Mouse (Mus musculus): ENCODE measurements around the gene 2610528J11Rik.

DNA sequence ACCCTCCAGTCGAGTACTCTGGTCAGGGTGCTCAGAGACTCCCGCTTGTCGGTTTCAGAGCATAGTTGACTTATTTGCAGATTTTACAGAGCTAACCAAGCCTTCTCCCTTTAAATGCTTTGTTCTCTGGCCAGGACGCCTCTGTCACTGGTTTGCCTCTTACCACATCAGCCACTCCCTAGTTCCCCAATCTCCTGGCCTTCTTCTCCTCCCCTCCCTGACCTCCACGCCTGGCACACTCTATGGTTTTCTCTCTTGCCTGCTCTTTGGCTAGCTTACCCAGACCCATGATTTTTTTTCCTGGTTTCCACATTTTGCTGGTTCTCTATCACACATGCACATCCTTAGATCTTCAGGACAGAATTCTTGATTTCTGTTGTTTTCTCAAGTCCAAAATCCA is 8.6 kb upstream of the 2610528J11Rik start:
- TF ChIP-seq POLR2A (IDR thresholded peaks at IDR 0.05; ENCODE audit: borderline replicate concordance, extremely low read depth, insufficient read depth, insufficient read length, poor library complexity, severe bottlenecking) (no peak), CTCF (IDR thresholded peaks at IDR 0.05; ENCODE audit: borderline replicate concordance, extremely low read depth, insufficient read depth, insufficient read length) (no peak)

Data from brain, embryonic 14.5 days (tissue).